Mouse (Mus musculus): ENCODE data around the gene Tmem270. TPM values are rescaled to one million over a fixed set of nuclear protein-coding genes. Genes with fewer than 3 reads are reported as not detected.
A peak's percentile ranks its signal among the peaks of the same experiment; 100 is the strongest.

The Tmem270 gene
- polyA plus RNA-seq, 1 experiment from 2014 or later = not detected

GRCm38 (mm10) chr5:134920106-134920687 is 13.7 kb upstream of the Tmem270 start:
- Histone ChIP-seq H3K27me3 (ENCODE audit: insufficient read depth, poor library complexity, severe bottlenecking) (no peaks in the 10 kb centered on the region), H3K4me1 (replicated peaks) (no peaks in the 10 kb centered on the region), H3K4me3 (no peak overlapping the region), H3K27ac (no peak overlapping the region), H3K9me3 (peaks cover 4% of the 10 kb centered on the region; the same call in 1 of the 2 replicates), H3K36me3 (no peaks in the 10 kb centered on the region)
- no peak for DNase-seq (ENCODE audit: low spot score)
- WGBS = 84% methylated on average over 6 of the region's 6 CpGs

- H3K9me3 ChIP-seq = peaks cover 4% of the 10 kb centered on the region; the same call in 1 of the 2 replicates
- no peak overlapping the region for H3K27ac ChIP-seq
- H3K36me3 ChIP-seq = no peaks in the 10 kb centered on the region
- WGBS = 86% methylated on average over 3 of the region's 3 CpGs
- no peaks in the 10 kb centered on the region for H3K4me1 ChIP-seq (replicated peaks)
- no peaks in the 10 kb centered on the region; the same call in 1 of the 2 replicates for H3K27me3 ChIP-seq (ENCODE audit: insufficient read depth, poor library complexity, severe bottlenecking)
- H3K4me3 ChIP-seq = no peak overlapping the region
- no peak for DNase-seq (ENCODE audit: low spot score)
Measured at GRCm38 (mm10) chr5:134919097-134919496, 12.6 kb upstream of the Tmem270 start.

- Histone ChIP-seq H3K27me3 (ENCODE audit: insufficient read depth, poor library complexity, severe bottlenecking) (no peaks in the 10 kb centered on the region; the same call in 1 of the 2 replicates), H3K36me3 (no peaks in the 10 kb centered on the region), H3K4me3 (no peak overlapping the region), H3K4me1 (replicated peaks) (no peaks in the 10 kb centered on the region), H3K27ac (no peak overlapping the region), H3K9me3 (peaks cover 4% of the 10 kb centered on the region; the same call in 1 of the 2 replicates)
- 53% methylated on average over 16 of the region's 16 CpGs for WGBS
- DNase-seq (ENCODE audit: low spot score) = peak; percentile 50
Measured at GRCm38 (mm10) chr5:134918071-134918832, 11.7 kb upstream of the Tmem270 start.

GRCm38 (mm10) chr5:134915311-134915710 is 8.8 kb upstream of the Tmem270 start, which contains the start of gene Cldn13:
Gene Cldn13 (minus strand): TSS chr5:134915526.
- Histone ChIP-seq H3K9me3 (peaks cover 4% of the 10 kb centered on the region; the same call in 1 of the 2 replicates), H3K4me3 (no peak within 1 kb of the TSS), H3K4me1 (replicated peaks) (no peaks in the 10 kb centered on the region), H3K27me3 (ENCODE audit: insufficient read depth, poor library complexity, severe bottlenecking) (no peaks in the 10 kb centered on the region; the same call in 1 of the 2 replicates), H3K36me3 (no peaks in the 10 kb centered on the region), H3K27ac (no peak within 1 kb of the TSS)
- whole genome bisulfite sequencing = 84% methylated on average over 8 of the region's 8 CpGs
- DNase-seq (ENCODE audit: low spot score) = no peak

GRCm38 (mm10) chr5:134914510-134914909 is 8.0 kb upstream of the Tmem270 start:
- Histone ChIP-seq H3K36me3 (no peaks in the 10 kb centered on the region), H3K27me3 (ENCODE audit: insufficient read depth, poor library complexity, severe bottlenecking) (no peaks in the 10 kb centered on the region; the same call in 1 of the 2 replicates), H3K4me1 (replicated peaks) (no peaks in the 10 kb centered on the region), H3K27ac (no peak overlapping the region), H3K9me3 (peaks cover 4% of the 10 kb centered on the region; the same call in 1 of the 2 replicates), H3K4me3 (no peak overlapping the region)
- DNase-seq (ENCODE audit: low spot score) = no peak
- 84% methylated on average over 8 of the region's 8 CpGs for WGBS

- Histone ChIP-seq H3K27ac (no peak overlapping the region), H3K27me3 (ENCODE audit: insufficient read depth, poor library complexity, severe bottlenecking) (no peaks in the 10 kb centered on the region; the same call in 1 of the 2 replicates), H3K4me1 (replicated peaks) (no peaks in the 10 kb centered on the region), H3K36me3 (no peaks in the 10 kb centered on the region), H3K9me3 (peaks cover 4% of the 10 kb centered on the region; the same call in 1 of the 2 replicates), H3K4me3 (no peak overlapping the region)
- WGBS = 89% methylated on average over 4 of the region's 4 CpGs
- DNase-seq (ENCODE audit: low spot score) = no peak
Measured at GRCm38 (mm10) chr5:134913753-134914152, 7.2 kb upstream of the Tmem270 start.

GRCm38 (mm10) chr5:134913352-134913751 is 6.8 kb upstream of the Tmem270 start:
- DNase-seq (ENCODE audit: low spot score) = no peak
- 80% methylated on average over 3 of the region's 3 CpGs for WGBS
- Histone ChIP-seq H3K9me3 (peaks cover 4% of the 10 kb centered on the region; the same call in 1 of the 2 replicates), H3K27ac (no peak overlapping the region), H3K36me3 (no peaks in the 10 kb centered on the region), H3K27me3 (ENCODE audit: insufficient read depth, poor library complexity, severe bottlenecking) (no peaks in the 10 kb centered on the region; the same call in 1 of the 2 replicates), H3K4me3 (no peak overlapping the region), H3K4me1 (replicated peaks) (no peaks in the 10 kb centered on the region)

- DNase-seq (ENCODE audit: low spot score) = no peak
- Histone ChIP-seq H3K9me3 (no peaks in the 10 kb centered on the region), H3K4me3 (no peak overlapping the region), H3K36me3 (no peaks in the 10 kb centered on the region), H3K4me1 (replicated peaks) (peaks cover 5% of the 10 kb centered on the region), H3K27me3 (ENCODE audit: insufficient read depth, poor library complexity, severe bottlenecking) (no peaks in the 10 kb centered on the region; the same call in 1 of the 2 replicates), H3K27ac (no peak overlapping the region)
- 86% methylated on average over 2 of the region's 2 CpGs for WGBS
Measured at GRCm38 (mm10) chr5:134911901-134912300, 5.4 kb upstream of the Tmem270 start.

- peak overlapping the region; percentile 68; the same call in 1 of the 2 replicates for H3K27ac ChIP-seq
- peak; percentile 94 for DNase-seq (ENCODE audit: low spot score)
- H3K4me1 ChIP-seq (replicated peaks) = peaks cover 11% of the 10 kb centered on the region
- WGBS = under 1% methylated on average over 13 of the region's 13 CpGs
- no peak overlapping the region for H3K4me3 ChIP-seq
- H3K9me3 ChIP-seq = no peaks in the 10 kb centered on the region
- no peaks in the 10 kb centered on the region for H3K27me3 ChIP-seq (ENCODE audit: insufficient read depth, poor library complexity, severe bottlenecking)
- no peaks in the 10 kb centered on the region for H3K36me3 ChIP-seq
Measured at GRCm38 (mm10) chr5:134907135-134907534, 602 bp upstream of the Tmem270 start.

GRCm38 (mm10) chr5:134901644-134902027 is 4.9 kb downstream of the Tmem270 start:
- Histone ChIP-seq H3K27ac (no peak overlapping the region), H3K4me3 (no peak overlapping the region), H3K4me1 (replicated peaks) (peaks cover 25% of the 10 kb centered on the region), H3K36me3 (no peaks in the 10 kb centered on the region), H3K9me3 (no peaks in the 10 kb centered on the region), H3K27me3 (ENCODE audit: insufficient read depth, poor library complexity, severe bottlenecking) (peaks cover 5% of the 10 kb centered on the region; the same call in 1 of the 2 replicates)
- no peak for DNase-seq (ENCODE audit: low spot score)
- WGBS = 74% methylated on average over 8 of the region's 8 CpGs

GRCm38 (mm10) chr5:134901012-134901643 is 5.4 kb downstream of the Tmem270 start:
- no peak overlapping the region for H3K27ac ChIP-seq
- H3K9me3 ChIP-seq = no peaks in the 10 kb centered on the region
- 50% methylated on average over 12 of the region's 12 CpGs for whole genome bisulfite sequencing
- DNase-seq (ENCODE audit: low spot score) = peak; percentile 35
- peaks cover 5% of the 10 kb centered on the region; the same call in 1 of the 2 replicates for H3K27me3 ChIP-seq (ENCODE audit: insufficient read depth, poor library complexity, severe bottlenecking)
- H3K36me3 ChIP-seq = no peaks in the 10 kb centered on the region
- no peak overlapping the region for H3K4me3 ChIP-seq
- H3K4me1 ChIP-seq (replicated peaks) = peaks cover 22% of the 10 kb centered on the region

GRCm38 (mm10) chr5:134897596-134897995 is 8.9 kb downstream of the Tmem270 start:
- Histone ChIP-seq H3K9me3 (no peaks in the 10 kb centered on the region), H3K27me3 (ENCODE audit: insufficient read depth, poor library complexity, severe bottlenecking) (peaks cover 5% of the 10 kb centered on the region; the same call in 1 of the 2 replicates), H3K27ac (no peak overlapping the region), H3K4me1 (replicated peaks) (peaks cover 24% of the 10 kb centered on the region), H3K4me3 (no peak overlapping the region), H3K36me3 (no peaks in the 10 kb centered on the region)
- whole genome bisulfite sequencing = 80% methylated on average over 17 of the region's 17 CpGs
- no peak for DNase-seq (ENCODE audit: low spot score)

All from hindbrain, embryonic 10.5 days (tissue).